Mouse (Mus musculus): ENCODE data around the gene Dab2.
A peak's percentile ranks its signal among the peaks of the same experiment; 100 is the strongest.

The Dab2 gene

DNA sequence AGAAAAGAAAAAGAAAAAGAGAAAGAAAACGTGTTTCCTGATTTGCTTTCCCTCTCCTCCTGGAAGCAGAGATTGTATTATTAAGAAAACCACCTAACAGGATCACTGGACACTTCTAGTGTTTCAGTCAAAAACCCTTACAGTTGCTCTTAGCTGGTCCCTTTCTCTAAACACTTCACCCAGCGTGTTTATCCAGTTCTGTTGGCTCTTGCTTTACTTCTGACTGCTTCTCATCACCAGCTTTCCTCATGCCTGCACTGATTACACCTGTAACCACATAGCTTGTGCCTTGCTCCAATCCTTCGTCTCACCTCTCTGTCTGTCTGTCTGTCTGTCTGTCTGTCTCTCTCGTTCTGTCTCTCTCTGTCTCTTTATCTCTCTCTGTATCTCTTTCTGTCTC lies 25.9 kb downstream of the Dab2 start:
- no peak for DNase-seq (ENCODE audit: low spot score)

DNA sequence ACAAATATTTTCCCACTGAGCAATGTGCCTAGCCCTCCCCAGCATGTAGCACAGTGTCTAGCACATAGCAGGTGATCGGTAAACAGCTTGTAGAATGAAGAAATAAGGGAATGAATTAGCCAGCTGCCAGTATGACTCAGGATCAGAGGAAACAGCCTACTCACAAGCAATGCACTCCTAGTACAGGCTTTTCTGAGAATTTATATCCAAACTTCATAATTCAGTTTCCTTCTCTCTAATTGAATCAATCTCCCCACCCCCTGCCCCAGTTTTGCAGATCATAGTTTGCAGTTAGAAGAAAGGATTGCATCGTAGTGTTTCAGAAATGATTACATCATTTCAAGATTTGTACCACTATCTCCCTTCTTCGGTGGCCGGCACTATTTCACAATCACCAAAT lies 26.4 kb downstream of the Dab2 start:
- DNase-seq (ENCODE audit: low spot score): no peak

DNA sequence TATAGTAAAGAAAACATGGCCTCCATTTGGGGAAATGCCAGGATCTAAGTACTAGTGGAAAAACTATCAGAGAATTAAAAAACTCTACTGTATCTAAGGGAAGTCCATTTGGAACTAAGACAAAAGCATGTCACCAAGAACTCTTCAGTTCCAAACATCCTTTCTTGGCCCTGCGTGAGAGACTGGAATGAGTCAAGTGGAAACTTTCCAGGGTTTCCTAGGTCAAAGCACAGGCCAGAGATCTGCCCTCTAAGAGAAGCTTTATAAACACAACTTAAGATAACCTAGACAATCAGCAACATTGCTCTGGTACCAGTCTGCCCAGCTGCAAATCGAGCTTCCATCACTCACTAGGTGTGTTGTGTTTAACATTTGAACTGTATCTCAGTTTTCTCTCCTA lies 31.8 kb downstream of the Dab2 start:
- DNase-seq (ENCODE audit: low spot score): no peak

DNA sequence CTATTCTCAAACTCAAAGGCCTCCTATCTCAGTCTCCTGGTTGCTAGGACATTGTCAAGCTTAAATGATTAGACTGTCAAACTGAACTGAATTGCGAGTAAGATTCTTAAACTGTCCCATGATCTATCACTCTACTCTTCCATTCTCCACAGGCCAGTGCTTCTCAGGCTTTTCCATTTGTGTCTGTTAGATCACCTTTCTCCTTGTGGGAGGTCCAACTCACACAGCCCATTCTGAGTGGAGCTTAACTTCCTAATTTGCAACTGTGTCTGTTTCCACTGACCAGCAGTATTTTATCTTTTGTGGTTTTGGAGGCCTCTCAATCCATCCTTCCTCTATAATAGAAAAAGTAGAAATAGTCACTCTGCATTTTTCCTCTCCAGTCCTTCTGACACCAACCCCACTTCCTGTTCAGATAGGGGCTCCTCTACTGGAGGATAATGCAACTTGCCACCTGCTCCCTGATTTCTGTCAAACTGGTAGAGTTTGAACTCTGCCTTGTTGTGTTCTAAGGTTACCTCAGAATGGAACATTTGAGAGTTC lies 35.1 kb downstream of the Dab2 start:
- no peak for DNase-seq (ENCODE audit: low spot score)

DNA sequence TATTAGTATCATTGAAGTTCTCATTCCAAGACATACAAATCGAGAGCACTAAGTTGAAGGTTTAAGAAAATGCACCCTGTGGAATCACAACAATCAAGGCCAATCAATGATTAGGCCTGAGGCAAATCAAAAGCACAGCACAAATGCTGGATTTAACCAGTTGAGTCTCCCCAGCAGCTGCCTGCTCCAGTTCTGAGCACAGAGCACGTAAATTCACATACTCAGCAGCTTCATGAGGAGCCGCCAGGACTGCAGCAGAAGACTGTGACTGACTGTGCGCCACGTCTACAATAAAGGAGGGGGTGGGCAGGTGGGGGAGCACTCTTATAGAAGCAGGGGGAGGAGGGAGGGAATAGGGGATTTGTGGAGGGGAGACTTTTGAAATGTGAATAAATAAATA lies 40.2 kb downstream of the Dab2 start:
- no peak for DNase-seq (ENCODE audit: low spot score)

DNA sequence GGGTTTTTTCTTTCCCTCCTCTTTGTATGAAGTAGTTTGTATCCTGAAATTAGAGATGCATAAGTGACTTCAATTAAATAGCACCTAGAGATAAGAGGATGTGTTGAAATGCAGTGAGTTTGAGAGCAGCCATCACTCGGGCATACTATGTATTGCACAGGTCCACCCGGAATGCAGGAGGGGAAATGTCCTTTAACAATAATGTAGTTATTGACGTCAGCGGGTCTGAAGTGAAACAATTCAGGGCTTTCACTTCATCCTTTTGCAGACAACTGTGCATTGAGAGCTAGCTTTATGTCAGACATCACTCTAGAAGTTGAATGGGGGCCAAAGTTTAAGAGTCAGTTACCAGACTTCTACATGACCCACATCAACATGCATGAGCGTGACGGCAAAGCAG lies 40.8 kb downstream of the Dab2 start:
- DNase-seq (ENCODE audit: low spot score): no peak

DNA sequence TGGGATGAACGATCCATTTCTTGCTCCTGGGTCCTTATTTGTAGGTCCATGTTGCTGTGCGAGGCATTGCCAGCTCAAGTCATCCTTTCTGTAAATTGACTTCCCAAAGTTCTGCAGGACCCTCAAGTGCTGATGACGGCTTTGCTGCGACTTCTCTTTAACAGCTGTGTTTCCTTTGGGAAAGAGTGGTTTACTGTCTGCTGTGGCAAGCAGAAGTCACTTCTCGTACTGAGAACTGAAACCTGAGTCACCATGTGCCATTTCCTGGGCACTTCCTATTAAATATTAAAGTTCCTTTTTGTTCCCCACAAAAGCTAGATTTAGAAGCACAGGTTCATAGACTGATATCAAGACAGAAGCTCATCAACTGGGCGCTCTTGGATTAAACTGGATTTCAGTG lies 41.8 kb downstream of the Dab2 start:
- no peak for DNase-seq (ENCODE audit: low spot score)

DNA sequence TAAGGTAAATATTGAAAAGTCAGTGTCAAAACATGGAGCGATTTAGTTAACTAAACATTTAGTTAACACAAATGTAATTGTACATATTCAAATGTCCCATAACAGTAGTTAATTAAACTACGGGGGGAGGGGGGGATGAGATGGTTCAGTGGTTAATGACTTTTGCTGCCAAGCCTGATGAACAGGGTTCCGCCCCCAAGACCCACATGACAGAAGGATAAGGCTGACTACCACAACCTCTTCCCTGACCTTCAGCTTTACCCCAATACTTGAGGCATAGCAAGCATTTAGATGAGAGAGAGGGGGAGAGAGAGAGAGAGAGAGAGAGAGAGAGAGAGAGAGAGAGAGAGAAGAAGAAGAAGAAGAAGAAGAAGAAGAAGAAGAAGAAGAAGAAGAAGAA lies 54.3 kb downstream of the Dab2 start:
- no peak for DNase-seq (ENCODE audit: low spot score)

DNA sequence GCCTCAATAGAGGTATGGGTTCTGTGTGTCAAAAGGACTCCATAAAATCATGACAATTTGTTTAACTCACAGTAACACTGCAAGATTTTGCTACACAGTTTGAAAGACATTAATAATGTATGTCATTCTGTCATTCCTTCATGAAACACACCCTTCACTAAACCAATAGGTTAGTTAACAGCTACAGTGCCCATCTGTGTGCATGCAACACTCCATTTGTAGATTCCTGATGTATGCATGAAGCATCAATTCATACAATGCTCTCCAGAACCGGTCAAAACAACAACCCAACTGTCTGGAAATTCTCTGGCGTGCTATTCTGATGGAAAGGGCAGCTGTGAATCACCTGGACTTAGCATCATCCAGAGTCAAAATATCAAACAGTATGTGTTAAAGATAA lies 60.3 kb downstream of the Dab2 start:
- DNase-seq (ENCODE audit: low spot score): no peak

DNA sequence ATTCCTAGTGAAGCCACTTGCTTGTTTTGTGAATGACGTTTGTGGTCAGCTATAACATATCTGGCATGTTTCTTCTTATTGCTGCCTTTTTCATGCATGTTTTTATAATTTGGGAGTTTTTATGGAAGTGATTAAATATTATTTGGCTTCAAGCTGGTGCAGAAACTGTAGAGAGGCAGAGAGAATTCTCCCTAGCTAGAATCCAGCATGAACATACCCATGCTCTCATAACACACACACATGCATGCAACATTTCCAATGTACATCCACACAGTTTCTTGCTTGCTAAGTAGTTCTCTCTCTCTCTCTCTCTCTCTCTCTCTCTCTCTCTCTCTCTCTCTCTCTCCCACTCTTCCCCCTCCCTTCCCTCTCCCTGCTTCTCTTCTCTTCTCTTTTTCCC lies 70.4 kb downstream of the Dab2 start:
- DNase-seq (ENCODE audit: low spot score): no peak

DNA sequence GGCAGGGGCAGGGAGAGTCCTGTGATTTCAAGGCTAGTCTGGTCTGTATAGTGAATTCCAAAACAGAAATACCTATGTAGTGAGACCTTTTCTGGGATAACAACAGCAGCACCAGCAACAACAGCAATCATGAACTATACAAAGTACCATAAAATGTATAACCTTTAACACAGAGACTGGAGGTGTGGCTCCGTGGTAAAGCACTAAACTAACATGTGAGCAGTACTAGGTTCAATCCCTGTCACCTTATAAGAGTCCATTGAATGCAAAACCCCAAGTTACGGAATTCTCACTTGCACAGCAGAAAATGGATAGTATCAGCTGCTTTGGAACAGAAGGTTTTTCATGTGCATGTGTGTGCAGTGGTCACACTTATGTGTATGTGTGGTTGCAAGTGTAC lies 71.9 kb downstream of the Dab2 start:
- no peak for DNase-seq (ENCODE audit: low spot score)

DNA sequence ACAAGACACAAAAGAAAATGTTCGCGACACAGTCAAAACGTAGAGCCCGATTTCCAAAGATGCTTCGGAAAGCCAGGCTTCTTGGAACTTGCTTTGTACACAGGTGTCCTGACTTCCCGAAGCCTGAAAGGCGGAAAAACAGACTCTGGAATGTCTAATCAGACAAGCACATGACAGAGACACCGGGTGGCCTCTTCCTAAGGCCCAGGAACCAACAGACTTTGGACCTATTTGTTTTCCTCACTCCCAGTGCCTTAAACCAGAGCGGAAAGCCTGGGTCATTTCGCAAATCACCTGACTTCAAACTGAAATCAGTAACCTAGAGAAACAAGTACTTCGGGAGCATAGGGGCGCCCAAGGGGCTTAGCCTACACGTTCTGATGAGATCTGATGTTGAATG lies 75.4 kb downstream of the Dab2 start:
- DNase-seq (ENCODE audit: low spot score): no peak

DNA sequence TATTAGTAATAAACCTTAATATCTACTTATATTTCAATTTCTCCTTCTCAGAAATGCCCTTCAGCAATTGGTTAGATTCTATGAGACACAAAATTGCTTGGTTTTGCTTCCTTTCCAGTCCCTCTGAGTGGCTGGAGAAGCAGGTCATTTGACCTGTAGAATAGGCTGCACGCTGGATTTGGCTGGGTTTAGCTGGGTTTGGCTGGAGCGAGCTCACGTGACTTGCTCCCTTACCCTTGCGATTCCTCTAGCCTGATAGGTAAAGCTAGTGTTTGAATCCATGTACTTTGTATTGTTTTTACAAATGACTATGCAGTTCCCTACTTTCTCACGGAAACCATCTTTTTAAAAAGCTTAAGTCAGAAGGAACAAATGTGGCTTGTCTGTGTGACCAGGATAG lies 76.4 kb downstream of the Dab2 start:
- DNase-seq (ENCODE audit: low spot score): no peak

DNA sequence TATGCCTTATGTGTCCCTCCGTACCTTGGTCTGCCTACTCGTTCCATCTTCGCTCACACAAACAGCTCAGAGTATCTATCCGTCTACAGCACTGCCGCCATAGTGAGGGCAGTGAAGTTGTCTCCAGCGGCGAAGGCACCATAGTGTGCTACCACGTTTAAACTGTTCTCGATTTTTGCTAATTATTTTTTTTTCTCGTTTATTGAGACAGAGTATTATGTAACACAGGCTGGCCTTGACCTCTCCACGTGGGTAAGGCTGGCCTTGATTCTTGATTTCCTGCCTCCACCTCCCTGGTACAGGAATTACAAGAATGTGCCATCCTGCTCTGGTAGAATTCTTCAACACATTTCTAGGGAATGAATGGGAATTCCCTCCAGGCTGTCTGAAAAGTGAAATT lies 77.2 kb downstream of the Dab2 start:
- no peak for DNase-seq (ENCODE audit: low spot score)

DNA sequence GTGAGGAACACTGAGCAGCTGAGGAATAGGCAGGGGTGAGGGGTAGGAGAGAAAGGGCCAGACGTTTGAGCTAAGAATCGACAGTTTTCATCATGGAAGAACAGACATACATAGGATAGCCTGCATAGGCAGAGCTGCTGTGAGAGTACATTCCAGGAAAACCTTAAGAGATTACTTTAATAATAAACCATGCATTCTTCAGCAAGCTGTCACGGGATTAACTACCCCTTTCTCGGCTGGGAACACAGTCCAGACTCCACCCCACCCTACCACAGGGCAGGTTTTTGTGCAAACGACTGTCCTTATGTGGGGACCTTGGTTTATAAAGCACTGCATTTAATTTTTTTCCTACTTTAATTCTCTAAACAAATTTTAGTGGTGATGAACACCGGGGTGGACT lies 84.4 kb downstream of the Dab2 start:
- DNase-seq (ENCODE audit: low spot score): no peak

DNA sequence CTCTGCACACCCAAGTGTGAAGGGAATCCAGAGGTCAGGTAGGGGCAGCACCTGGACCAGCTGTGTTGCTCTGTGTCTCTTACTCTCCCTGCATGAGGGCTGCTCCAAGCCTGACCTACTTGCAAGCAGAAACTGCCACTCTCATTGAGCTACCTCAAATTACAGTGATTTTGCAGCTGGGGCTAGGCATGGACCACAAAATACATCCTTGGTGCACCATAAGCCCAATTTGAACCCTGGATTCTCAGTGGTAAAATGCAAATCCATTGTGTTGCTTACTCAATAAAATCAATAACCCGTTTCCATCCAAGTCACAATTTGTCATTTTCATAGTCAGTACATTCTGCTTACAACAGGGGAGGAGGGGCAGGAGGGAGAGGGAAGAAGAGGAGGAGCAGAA lies 85.7 kb downstream of the Dab2 start:
- DNase-seq (ENCODE audit: low spot score): no peak

DNA sequence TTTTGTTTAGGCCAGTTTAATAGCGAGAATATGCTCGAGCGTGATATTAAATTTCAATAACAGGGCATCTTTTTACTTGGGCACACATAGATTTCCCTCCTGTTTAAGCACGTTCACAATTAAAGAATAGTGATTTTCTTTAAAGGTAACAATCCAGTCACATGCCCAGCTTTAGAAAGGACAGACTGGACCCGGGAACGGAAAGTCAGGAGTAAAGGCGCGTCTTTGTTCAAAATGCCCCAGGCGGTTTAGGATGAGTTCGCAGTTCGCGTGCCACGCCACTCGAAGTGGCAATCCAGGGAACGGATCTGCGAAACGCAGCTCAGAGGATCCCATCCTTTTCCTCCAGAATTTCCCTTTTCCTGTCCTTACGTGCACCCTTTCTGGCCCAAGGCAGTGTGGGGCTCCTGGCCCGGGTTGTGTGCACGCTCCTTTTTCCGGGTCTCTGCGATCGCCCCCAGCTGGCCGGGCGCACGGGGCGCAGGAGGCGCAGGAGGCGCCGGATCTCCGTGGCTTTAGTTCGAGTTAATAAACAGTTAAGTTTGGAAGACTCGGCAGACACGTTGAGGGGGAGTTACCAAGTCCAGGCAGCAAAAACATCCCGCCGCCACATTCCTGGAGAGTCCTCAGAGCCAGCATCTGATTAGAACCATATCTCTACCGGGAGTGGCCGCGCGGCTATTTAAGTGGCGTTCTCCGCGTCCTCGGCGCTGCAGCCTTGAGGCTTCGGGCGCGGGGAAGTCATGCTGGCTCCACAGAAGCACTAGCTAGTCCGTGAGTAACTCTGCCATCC lies 86.8 kb downstream of the Dab2 start:
- DNase-seq (ENCODE audit: low spot score): peak; percentile 87

DNA sequence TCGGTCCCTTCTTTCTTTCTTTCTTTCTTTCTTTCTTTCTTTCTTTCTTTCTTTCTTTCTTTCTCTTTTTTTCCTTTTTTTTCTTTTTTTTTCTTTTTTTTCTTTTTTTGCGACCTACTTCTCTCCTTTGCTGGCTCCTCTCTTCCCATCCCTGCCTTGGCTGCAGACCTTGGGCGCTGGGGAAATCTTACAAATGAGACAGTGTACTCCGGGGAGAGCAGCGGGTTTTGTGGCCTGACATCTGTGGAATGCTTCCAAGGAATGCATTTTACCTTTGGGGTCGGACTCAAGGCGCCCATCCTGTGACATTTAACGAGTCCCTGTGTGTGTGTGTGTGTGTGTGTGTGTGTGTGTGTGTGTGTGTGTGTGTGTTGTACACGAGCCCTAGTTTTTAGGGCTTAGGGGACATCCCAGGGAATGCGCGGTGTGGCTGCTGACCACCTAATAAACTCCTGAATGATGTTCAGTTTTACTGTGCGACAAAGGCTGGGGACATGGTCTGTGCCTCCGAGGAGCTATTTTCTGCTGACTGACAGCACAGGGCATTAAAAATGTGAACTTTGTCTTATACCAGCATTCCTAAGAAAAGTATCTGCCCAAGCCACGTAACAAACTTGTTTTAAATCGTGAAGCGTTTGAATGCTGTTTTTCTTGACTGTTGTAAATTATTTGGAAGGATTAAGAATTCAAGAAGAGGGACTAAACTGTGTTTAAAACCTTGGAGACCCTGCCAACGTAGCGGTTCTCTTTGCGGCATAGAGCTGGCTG lies 87.6 kb downstream of the Dab2 start:
- DNase-seq (ENCODE audit: low spot score): peak; percentile 44

DNA sequence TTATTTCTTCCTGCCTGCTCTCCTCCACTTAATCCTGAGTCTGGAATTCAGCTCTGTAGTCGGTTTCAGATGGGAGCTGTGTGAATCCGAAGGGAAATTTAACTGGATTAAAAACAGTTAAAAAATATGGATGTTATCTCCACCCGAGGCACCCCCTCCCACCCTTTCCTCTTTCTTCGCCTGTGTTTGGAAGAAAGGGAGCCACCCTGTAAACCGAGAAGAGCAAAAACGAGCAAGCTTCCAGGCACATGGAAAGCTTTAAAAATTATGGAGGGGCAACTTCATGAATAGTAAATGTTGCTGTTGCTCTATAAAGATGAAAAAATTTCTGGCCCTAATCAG lies 88.1 kb downstream of the Dab2 start:
- no peak for DNase-seq (ENCODE audit: low spot score)

DNA sequence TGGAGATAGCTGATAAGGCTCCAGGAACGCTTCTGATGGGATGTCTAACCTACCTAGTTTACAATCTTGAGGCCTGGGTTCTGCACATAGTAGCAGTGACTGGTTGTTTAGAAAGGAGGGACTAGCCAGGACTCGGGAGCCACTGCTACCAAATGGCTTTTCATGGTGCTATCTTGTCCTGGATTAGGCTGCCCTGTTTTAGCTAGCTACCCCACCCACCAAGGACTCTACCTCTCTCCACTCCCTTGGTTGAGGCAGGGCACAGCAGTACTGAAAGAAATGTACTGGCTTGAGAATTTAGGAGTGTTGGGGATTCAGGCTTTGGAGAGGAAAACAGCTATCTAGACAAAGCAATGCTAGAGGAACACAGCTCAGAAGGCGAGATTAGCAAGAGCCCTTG lies 88.6 kb downstream of the Dab2 start:
- DNase-seq (ENCODE audit: low spot score): no peak

DNA sequence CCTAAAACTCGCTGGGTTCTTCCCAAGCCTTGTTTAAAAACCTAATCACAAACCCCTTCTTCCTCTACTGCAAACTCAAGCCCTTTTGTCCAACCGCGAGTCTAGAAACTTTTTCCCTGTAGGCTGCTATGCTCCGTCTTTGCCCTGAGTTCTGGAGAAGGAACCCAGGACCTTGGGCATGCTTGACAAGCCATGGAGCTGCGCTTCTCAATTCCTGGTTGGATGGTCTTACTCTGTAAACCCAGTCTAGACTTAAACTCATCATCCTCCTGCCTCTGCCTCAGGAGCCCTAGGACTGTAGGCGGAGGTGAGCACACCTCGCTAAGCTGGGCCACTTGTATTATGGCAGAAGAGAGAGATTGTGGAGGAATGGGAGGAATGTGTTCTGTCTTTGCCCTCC lies 89.0 kb downstream of the Dab2 start:
- DNase-seq (ENCODE audit: low spot score): no peak

DNA sequence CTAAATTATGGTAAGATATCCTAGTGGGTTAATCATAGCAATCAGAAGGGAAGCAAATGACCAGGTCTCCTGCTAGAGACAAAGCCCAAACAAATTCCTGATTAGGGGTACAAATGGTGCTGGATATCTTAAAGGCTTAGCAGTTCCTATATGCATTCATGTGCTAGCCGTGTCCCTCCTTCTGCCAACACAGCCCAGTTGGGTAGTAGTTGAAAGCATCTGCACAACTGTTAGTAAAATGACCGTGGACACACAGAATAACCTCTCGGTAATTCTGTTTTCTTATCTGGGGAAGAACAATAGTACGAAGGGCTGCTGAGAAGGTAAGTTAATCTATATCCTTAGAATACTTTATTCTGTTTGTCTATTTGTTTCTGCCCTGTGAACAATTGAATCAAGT lies 90.5 kb downstream of the Dab2 start:
- DNase-seq (ENCODE audit: low spot score): no peak

DNA sequence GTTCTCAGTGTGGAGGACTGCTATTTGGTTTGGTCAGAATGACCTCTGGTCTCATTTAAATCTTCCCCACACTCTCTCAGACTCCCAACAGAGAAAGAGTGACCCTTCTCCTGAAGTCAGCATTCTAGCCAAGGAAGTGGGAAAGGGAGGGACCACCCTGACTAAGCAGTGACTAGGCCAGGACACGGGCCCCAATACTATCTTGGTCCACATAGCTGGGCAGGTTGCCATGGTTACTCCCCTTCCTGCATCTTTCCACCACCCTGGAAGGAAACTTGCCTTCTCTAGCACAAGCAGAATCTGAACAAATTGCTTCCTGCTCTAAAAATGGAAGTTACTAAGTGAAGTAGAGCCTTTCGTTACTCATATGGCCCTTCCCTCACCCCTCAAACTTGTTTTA lies 91.1 kb downstream of the Dab2 start:
- peak; percentile 66 for DNase-seq (ENCODE audit: low spot score)

DNA sequence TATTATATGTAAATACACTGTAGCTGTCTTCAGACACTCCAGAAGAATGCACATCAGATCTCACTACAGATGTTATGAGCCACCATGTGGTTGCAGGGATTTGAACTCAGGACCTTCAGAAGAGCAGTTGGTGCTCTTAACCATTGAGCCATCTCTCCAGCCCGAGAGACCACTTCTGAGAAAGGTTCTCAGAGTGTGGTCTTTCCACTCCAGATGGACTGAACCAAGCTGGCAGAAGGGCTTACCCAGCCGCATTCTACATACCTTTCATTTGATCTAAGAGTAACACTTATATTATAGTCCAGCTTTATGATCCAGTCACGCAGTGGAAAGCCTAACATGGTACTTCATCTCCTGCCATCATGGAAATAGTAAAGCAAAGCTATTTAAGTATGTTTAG lies 92.3 kb downstream of the Dab2 start:
- DNase-seq (ENCODE audit: low spot score): no peak

Data from testis, postnatal 10 days (tissue).